Mouse (Mus musculus): ENCODE results near the gene Gm5773. TPM values are rescaled to one million over a fixed set of nuclear protein-coding genes. Genes with fewer than 3 reads are reported as not detected.

Gm5773 gene
- polyA plus RNA-seq (2014; fragmentation: Illumina TruSeq; extraction: RNeasy Lipid Tissue Mini Kit (QIAGEN cat#74804); ENCODE audit: low read depth, low replicate concordance) = not detected

GRCm38 (mm10) chr3:93772700-93773099 lies at the start of gene Gm5773:
Gene Gm5773 (plus strand): TSS chr3:93773000.

GRCm38 (mm10) chr3:93796098-93796497 lies 23.3 kb downstream of the Gm5773 start, which contains the start of gene Tdpoz4:
Gene Tdpoz4 (plus strand): TSS chr3:93796398.

Other genes starting within 250 kb of the Gm5773 start
- gene S100a10, start 217.9 kb upstream of the Gm5773 start, polyA plus RNA-seq (2014; fragmentation: Illumina TruSeq; extraction: RNeasy Lipid Tissue Mini Kit (QIAGEN cat#74804); ENCODE audit: low read depth, low replicate concordance) = 375 TPM
- gene Tdpoz2, start 120.3 kb upstream of the Gm5773 start, polyA plus RNA-seq (2014; fragmentation: Illumina TruSeq; extraction: RNeasy Lipid Tissue Mini Kit (QIAGEN cat#74804); ENCODE audit: low read depth, low replicate concordance) = not detected
- gene Tdpoz1, start 96.7 kb upstream of the Gm5773 start, polyA plus RNA-seq (2014; fragmentation: Illumina TruSeq; extraction: RNeasy Lipid Tissue Mini Kit (QIAGEN cat#74804); ENCODE audit: low read depth, low replicate concordance) = not detected
- gene Gm37596, start 79.9 kb upstream of the Gm5773 start, polyA plus RNA-seq (2014; fragmentation: Illumina TruSeq; extraction: RNeasy Lipid Tissue Mini Kit (QIAGEN cat#74804); ENCODE audit: low read depth, low replicate concordance) = not detected
- gene Tdpoz4, start 23.4 kb downstream of the Gm5773 start, polyA plus RNA-seq (2014; fragmentation: Illumina TruSeq; extraction: RNeasy Lipid Tissue Mini Kit (QIAGEN cat#74804); ENCODE audit: low read depth, low replicate concordance) = not detected
- not detected for gene Tdpoz3, start 53.0 kb downstream of the Gm5773 start, polyA plus RNA-seq (2014; fragmentation: Illumina TruSeq; extraction: RNeasy Lipid Tissue Mini Kit (QIAGEN cat#74804); ENCODE audit: low read depth, low replicate concordance)
- gene Gm9117, start 170.5 kb downstream of the Gm5773 start, polyA plus RNA-seq (2014; fragmentation: Illumina TruSeq; extraction: RNeasy Lipid Tissue Mini Kit (QIAGEN cat#74804); ENCODE audit: low read depth, low replicate concordance) = not detected
- not detected for gene Tdpoz5, start 188.3 kb downstream of the Gm5773 start, polyA plus RNA-seq (2014; fragmentation: Illumina TruSeq; extraction: RNeasy Lipid Tissue Mini Kit (QIAGEN cat#74804); ENCODE audit: low read depth, low replicate concordance)

Data from adipose tissue, adult 10 weeks (tissue).